Mouse (Mus musculus) forebrain, embryonic 16.5 days (tissue): ENCODE data around the gene Wdr76. TPM values are rescaled to one million over a fixed set of nuclear protein-coding genes. Genes with fewer than 3 reads are reported as not detected.
"Not testable (repeated sequence)": the region's sequence is repeated elsewhere in the genome, so short reads cannot be mapped to it uniquely, and the experiment has no call there.

Source experiments
- ATAC-seq: fragments of 200-750 bp; cut with Nextera tagmentation; 2 replicates; pipeline ENCODE4 v1.8.0; 2017; ENCODE audit warnings: mild to moderate bottlenecking, moderate library complexity
- H3K27ac ChIP-seq: fragments of 300-500 bp; sonication (generic); 2 replicates; pipeline ENCODE4 v1.5.1; 2014; ENCODE audit warnings: low read length, control low read depth
- H3K27me3 ChIP-seq: fragments of 300-500 bp; sonication (generic); replicated peaks from 2 replicates; pipeline ENCODE4 v1.6.1; 2014; ENCODE audit warnings: low read length; ENCODE audit not compliant: control insufficient read depth, insufficient read depth
- H3K36me3 ChIP-seq: fragments of 300-500 bp; sonication (generic); 2 replicates; pipeline ENCODE4 v1.6.1; 2014; ENCODE audit not compliant: control insufficient read depth, insufficient read depth
- H3K4me1 ChIP-seq: fragments of 300-500 bp; sonication (generic); replicated peaks from 2 replicates; pipeline ENCODE4 v1.6.1; 2014; ENCODE audit warnings: low read length; ENCODE audit not compliant: control insufficient read depth, insufficient read depth
- H3K4me2 ChIP-seq: fragments of 300-500 bp; sonication (generic); 2 replicates; pipeline ENCODE4 v1.6.1; 2014; ENCODE audit warnings: mild to moderate bottlenecking, low read length, control low read depth
- H3K4me3 ChIP-seq: fragments of 300-500 bp; sonication (generic); replicated peaks from 2 replicates; pipeline ENCODE4 v1.5.1; 2014; ENCODE audit warnings: mild to moderate bottlenecking, low read length, control low read depth
- H3K9ac ChIP-seq: fragments of 300-500 bp; sonication (generic); replicated peaks from 2 replicates; pipeline ENCODE4 v1.6.1; 2014; ENCODE audit warnings: low read depth, low read length, control low read depth
- H3K9me3 ChIP-seq: fragments of 300-500 bp; sonication (generic); 2 replicates; pipeline ENCODE4 v1.6.1; 2016; ENCODE audit warnings: low read length; ENCODE audit not compliant: control insufficient read depth
- WGBS: fragments of 180-500 bp; shearing (Covaris S2); extraction: QIAGEN DNeasy Blood & Tissue Kit; methylation state at CpG from one replicate; pipeline ENCODE4 v1.1.7; 2014; 5-methylcytosine and 5-hydroxymethylcytosine counted together
- polyA plus RNA-seq: library from polyadenylated mRNA; unstranded; fragments of >200 nt; fragmentation: Nextera tagmentation; extraction: Ambion mirVana; gene quantifications from 2 replicates; pipeline ENCODE4 v1.2.1, GENCODE M21; 2015

Wdr76 gene
- polyA plus RNA-seq, 1 experiment from 2014 or later = 6.5 TPM

DNA sequence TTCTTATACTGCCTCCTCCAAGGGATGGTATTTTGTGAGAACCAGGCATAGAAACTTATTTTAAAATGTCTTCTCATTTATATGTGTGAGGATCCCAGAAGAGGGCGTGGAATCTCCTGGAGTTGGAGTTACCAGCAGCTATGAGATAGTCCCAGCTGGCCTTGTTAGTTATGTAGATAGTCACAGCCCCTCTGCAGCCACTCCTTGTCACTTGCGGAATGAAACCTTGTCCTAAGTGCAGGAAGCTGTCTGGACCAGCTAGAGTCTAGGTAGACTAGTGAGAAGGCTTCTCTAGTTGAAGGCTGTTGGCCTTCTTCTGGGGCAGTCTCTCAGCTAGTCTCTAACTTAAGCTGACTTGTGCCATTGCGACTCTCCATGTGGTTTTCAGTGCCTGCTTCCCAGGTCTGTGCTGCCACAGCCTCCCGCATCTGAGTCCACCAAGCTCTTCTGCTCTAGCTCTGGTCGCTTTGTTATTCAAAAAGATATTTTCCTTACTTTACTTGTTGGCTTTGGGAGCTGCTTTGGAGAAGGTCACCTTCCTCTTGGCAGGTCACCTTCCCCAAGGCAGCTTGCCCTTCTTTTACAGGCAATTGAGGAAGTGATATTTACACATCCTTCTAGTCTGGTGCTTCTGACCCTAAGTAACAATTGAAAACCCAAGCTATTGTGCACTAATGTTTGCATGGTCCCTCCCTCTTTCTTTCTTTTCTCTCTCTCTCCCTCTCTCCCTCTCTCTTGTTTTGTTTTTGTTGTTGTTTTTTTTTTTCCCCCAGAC lies 6.7 kb downstream of the Wdr76 start:
- not testable (repeated sequence) for H3K9me3 ChIP-seq, H3K4me2 ChIP-seq, H3K27ac ChIP-seq

DNA sequence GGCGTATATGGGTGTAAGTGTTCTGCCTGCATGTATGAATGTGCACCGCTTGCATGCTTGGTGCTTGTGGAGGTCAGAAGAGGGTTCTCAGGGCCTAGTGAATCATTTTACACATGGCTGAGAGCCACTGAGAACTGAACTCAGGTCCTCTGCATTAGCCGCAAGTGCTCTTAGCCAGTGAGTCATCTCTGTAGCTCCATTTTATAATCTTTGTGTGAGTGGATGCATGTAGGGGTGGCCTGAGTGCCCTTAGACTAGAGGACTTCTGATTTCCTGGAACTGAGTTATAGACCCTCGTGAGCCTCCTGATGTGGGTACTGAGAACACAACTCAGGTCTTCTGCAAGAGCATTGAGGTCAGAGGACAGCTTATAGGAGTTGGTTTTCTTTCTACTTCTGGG lies 7.7 kb downstream of the Wdr76 start:
- Histone ChIP-seq H3K27ac (no peak overlapping the region), H3K9me3 (no peaks in the 10 kb centered on the region), H3K4me2 (no peak overlapping the region), H3K4me3 (no peak overlapping the region), H3K27me3 (no peaks in the 10 kb centered on the region), H3K4me1 (no peaks in the 10 kb centered on the region), H3K36me3 (peaks cover 7% of the 10 kb centered on the region; the same call in 1 of the 2 replicates), H3K9ac (no peak overlapping the region)
- ATAC-seq = no peak
- 97% methylated on average over 4 of the region's 4 CpGs for WGBS

More for the DNA sequence above, 6.7 kb downstream of the Wdr76 start:
- H3K4me3 ChIP-seq, H3K36me3 ChIP-seq, H3K27me3 ChIP-seq, H3K4me1 ChIP-seq, ATAC-seq, H3K9ac ChIP-seq: not testable (repeated sequence)
- WGBS = 95% methylated on average over 4 of the region's 5 CpGs

- Histone ChIP-seq H3K9ac (no peak overlapping the region), H3K36me3 (peaks cover 3% of the 10 kb centered on the region; the same call in 1 of the 2 replicates), H3K4me3 (no peak overlapping the region), H3K4me2 (no peak overlapping the region), H3K9me3 (no peaks in the 10 kb centered on the region), H3K4me1 (no peaks in the 10 kb centered on the region), H3K27ac (no peak overlapping the region), H3K27me3 (no peaks in the 10 kb centered on the region)
- 98% methylated on average over 5 of the region's 5 CpGs for WGBS
- no peak for ATAC-seq
Observed at GRCm38 (mm10) chr2:121518106-121518505, 11.6 kb downstream of the Wdr76 start.

- H3K9ac ChIP-seq, H3K4me2 ChIP-seq, ATAC-seq, H3K36me3 ChIP-seq, H3K4me1 ChIP-seq, H3K27me3 ChIP-seq, H3K4me3 ChIP-seq, H3K9me3 ChIP-seq, H3K27ac ChIP-seq: not testable (repeated sequence)
- 94% methylated on average over 4 of the region's 4 CpGs for WGBS
Observed at GRCm38 (mm10) chr2:121518711-121519110, 12.2 kb downstream of the Wdr76 start.

GRCm38 (mm10) chr2:121522006-121522405 lies 15.5 kb downstream of the Wdr76 start:
- Histone ChIP-seq H3K36me3 (peaks cover 3% of the 10 kb centered on the region; the same call in 1 of the 2 replicates), H3K4me1 (no peaks in the 10 kb centered on the region)
- no peak for ATAC-seq

DNA sequence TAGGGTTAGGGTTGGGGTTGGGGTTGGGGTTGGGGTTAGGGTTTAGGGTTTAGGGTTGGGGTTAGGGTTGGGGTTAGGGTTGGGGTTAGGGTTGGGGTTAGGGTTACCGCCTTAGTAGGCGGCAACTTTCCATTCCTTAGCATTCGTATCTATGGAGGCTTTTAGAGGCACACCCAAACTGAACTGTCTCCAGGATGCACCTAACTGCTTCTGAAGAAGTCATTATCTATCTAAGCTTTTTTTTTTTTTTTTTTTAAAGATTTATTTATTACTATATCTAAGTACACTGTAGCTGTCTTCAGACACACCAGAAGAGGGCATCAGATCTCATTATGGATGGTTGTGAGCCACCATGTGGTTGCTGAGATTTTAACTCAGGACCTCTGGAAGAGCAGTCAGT lies 16.3 kb downstream of the Wdr76 start:
- not testable (repeated sequence) for H3K4me2 ChIP-seq, H3K36me3 ChIP-seq, H3K9ac ChIP-seq, H3K9me3 ChIP-seq, ATAC-seq, H3K4me3 ChIP-seq, H3K4me1 ChIP-seq, H3K27me3 ChIP-seq, H3K27ac ChIP-seq
- WGBS = 94% methylated on average over 3 of the region's 3 CpGs

More at GRCm38 (mm10) chr2:121522006-121522405, 15.5 kb downstream of the Wdr76 start:
- no peak overlapping the region for H3K4me3 ChIP-seq
- no peaks in the 10 kb centered on the region for H3K9me3 ChIP-seq
- no peaks in the 10 kb centered on the region for H3K27me3 ChIP-seq
- H3K27ac ChIP-seq = no peak overlapping the region
- 87% methylated on average over 2 of the region's 2 CpGs for WGBS
- H3K9ac ChIP-seq = no peak overlapping the region
- H3K4me2 ChIP-seq = no peak overlapping the region

GRCm38 (mm10) chr2:121525056-121525455 lies 18.5 kb downstream of the Wdr76 start:
- Histone ChIP-seq H3K9me3 (no peaks in the 10 kb centered on the region), H3K4me1 (no peaks in the 10 kb centered on the region), H3K36me3 (no peaks in the 10 kb centered on the region), H3K27ac (no peak overlapping the region), H3K9ac (no peak overlapping the region), H3K27me3 (no peaks in the 10 kb centered on the region), H3K4me2 (no peak overlapping the region), H3K4me3 (no peak overlapping the region)
- 98% methylated on average over 2 of the region's 2 CpGs for WGBS
- ATAC-seq = no peak

DNA sequence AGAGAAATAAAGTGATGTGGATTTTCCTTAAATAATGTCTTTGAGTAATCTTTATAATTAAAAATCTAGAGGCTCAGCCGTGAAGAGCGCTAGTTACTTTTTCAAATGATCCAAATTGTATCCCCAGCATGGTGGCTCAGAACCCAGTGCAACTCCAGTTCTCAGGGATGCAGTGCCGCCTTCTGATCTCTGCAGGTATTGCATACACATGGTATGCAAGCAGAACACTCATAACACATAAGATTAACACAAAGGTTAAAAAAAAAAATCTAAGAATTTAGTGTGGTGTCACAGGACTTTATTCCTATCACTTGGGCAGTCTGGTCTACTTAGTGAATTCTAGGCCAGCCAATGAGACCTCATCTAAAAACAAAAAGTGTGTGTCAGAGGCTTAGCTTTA lies 38.3 kb downstream of the Wdr76 start:
- Histone ChIP-seq H3K36me3 (peaks cover 10% of the 10 kb centered on the region), H3K9me3 (no peaks in the 10 kb centered on the region), H3K27ac (no peak overlapping the region), H3K4me1 (no peaks in the 10 kb centered on the region), H3K27me3 (no peaks in the 10 kb centered on the region), H3K4me3 (no peak overlapping the region), H3K9ac (no peak overlapping the region), H3K4me2 (no peak overlapping the region)
- ATAC-seq = no peak
- WGBS = 85% methylated on average over 3 of the region's 3 CpGs

DNA sequence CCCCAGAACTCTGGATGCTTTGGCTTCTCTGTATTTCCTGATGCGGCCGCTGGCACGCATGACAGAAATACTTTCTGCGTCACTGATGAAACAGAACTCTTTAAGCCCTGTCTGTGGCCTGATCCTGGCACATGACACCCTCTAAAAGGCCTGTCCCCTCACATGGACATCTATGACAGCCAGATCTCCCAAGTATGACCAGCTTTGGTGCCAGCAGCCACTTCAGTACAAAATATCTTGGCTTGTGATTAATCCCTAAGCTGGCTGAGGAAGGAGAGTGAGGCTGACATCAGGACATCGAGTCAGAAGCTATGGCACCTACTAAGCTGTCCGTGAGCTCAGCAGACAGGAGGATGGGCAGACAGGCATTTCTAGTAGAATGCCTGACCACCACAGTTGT lies 43.1 kb downstream of the Wdr76 start:
- H3K27me3 ChIP-seq = no peaks in the 10 kb centered on the region
- peaks cover 3% of the 10 kb centered on the region; the same call in 1 of the 2 replicates for H3K36me3 ChIP-seq
- 91% methylated on average over 6 of the region's 6 CpGs for WGBS

More for the DNA sequence above, 43.1 kb downstream of the Wdr76 start:
- no peaks in the 10 kb centered on the region for H3K9me3 ChIP-seq
- H3K4me1 ChIP-seq = no peaks in the 10 kb centered on the region
- H3K4me2 ChIP-seq = no peak overlapping the region
- no peak overlapping the region for H3K9ac ChIP-seq
- no peak for ATAC-seq
- no peak overlapping the region for H3K27ac ChIP-seq
- H3K4me3 ChIP-seq = no peak overlapping the region
